Mouse (Mus musculus) frontal cortex, postnatal 10 days (tissue): ENCODE measurements at regions not wholly inside any gene's neighbourhood (a gene's known extent, or its start where the extent isn't known, plus 50 kb on each side); places are given as distances from the start of the nearest gene placed in this dataset.

Experiments used
- DNase-seq, 2 experiments: peaks; one replicate each; pipeline ENCODE4 v3.0.0; 2022; ENCODE audit warnings: low spot score in 2 of 2, mixed read lengths in 1 of 2

DNA sequence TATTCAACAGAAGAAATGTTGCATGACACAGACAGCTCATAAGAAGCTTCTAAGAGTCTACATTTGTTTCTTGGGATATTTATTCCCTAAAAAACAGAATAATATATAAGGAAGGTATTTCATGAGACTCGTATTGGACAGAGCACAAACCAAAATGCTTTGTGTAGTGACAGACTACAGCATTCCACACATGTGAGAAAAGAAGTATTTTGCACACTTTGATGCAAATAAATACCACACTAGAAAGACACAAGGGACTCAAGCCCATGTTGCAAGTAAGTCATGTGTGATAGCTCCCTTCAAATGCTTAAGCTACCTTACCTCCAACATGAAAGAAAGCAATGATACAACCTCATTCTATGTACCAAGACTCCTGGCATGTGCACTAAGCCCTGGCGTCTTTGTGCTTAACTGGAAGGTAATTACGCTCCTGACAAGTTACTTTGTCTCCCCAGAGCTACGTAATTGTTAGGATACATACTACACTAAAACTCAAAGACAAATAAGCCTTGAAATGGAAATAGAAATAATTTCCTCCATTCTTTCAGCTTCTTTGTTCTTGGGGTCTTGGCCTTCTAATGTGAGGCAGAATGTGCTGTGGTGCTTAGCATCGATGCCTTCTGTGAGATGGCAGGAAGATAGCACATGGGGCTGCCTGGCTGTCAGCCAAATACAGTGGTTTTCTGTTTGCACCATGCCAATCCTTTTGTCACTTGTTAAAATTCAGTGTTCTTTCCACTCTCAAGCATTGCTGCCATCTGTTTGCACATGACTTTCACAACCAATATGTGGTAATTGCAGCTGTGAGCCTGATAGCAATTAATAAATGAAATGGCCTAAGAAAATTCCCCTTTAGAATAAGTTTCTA is 1214.4 kb upstream of the Igfbp7 start:
- DNase-seq, result peak; percentile 11 to 14

- DNase-seq, result no peak
Measured at GRCm38 (mm10) chr5:78608317-78608716, 1200.5 kb upstream of the Igfbp7 start.

DNA sequence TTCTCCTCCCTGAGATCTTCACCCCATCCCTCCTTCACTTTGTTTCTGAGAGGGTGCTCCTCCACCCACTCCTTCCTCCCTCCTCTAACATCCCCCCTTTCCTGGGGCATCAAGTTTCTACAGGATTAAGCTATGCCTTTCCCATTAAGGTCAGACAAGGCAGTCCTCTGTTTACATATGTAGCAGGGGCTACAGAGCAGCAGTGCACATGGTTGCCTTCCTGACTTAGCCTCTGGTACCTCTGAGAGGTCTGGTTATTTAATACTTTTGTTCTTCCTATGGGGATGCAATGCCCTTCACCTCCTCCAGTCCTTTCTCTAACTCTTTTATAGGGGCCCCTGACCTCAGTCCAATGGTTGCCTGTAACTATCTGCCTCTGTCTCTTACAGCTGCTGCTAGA is 1194.8 kb upstream of the Igfbp7 start:
- DNase-seq, result no peak

- peak; percentile 27 to 44 for DNase-seq
Measured at GRCm38 (mm10) chr5:78584823-78585222, 1177.0 kb upstream of the Igfbp7 start.

- DNase-seq, result no peak
Measured at GRCm38 (mm10) chr5:78556946-78557345, 1149.1 kb upstream of the Igfbp7 start.

GRCm38 (mm10) chr5:78535308-78535707 is 1127.5 kb upstream of the Igfbp7 start:
- no peak for DNase-seq
